Mouse (Mus musculus): ENCODE results near the gene Olfr1116.
"Not testable (repeated sequence)": the region's sequence is repeated elsewhere in the genome, so short reads cannot be mapped to it uniquely, and the experiment has no call there.

Gene Olfr1116

DNA sequence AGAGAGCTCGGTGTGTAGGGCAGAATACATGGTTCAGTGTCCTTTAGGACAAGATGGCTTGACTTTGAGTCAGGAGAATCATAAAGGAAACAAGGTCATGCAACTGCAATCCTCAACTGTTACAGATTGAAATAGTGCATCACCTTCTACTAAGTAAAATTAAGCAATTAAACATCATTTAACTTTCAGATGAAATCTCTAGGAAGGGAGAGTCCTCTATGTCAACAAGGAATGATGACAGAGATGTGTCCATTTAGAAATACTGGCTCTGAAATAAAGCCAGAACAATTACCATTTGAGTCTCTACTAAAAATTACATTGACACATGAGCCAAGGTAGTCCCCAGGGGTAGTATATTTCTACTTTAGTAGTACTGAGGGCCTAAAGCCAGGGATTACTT lies at the start of gene Olfr1116:
Gene Olfr1116 (plus strand): TSS at position 301 of the 400 bp plus-strand sequence.
- DNase-seq (ENCODE audit: low read depth, low spot score), result no peak

DNA sequence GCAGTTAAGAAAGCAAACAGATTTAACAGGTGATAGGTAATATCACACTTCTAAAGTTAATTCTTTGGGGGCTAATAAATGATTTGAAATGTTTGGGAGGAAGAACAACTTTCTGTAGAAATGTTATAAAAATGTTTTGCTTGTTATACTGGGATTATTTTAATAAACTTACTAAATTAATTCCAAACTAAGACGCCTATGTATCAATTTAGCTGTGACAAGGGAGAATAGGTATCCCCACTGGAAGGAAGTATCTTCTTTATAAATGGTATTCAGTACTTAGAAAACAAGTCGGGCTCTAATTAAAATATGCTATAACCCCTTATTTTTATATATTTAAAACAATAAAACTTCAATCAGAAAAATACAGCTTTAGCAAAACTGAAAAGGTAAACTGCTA lies 19.6 kb upstream of the Olfr1116 start, which contains the start of gene Olfr1115:
Gene Olfr1115 (plus strand): TSS at position 301 of the 400 bp plus-strand sequence.
- no peak for DNase-seq (ENCODE audit: low read depth, low spot score)

- DNase-seq (ENCODE audit: low read depth, low spot score), result not testable (repeated sequence)
These were observed 26.6 kb downstream of the Olfr1116 start for GRCm38 (mm10) chr2:87293977-87294376.

GRCm38 (mm10) chr2:87307281-87307680 lies 39.9 kb downstream of the Olfr1116 start, which contains the start of gene Olfr1118:
Gene Olfr1118, plus strand, starts transcription at chr2:87307581.
- DNase-seq (ENCODE audit: low read depth, low spot score), result no peak
